Mouse (Mus musculus): ENCODE results near the gene Jmjd7. TPM values are rescaled to one million over a fixed set of nuclear protein-coding genes. Genes with fewer than 3 reads are reported as not detected.

The Jmjd7 gene
- total and polyA plus RNA-seq, 3 experiments: 8.4 to 15.0 (median 14.6) TPM

GRCm38 (mm10) chr2:120065243-120065642 is 38.0 kb downstream of the Jmjd7 start:
- no peaks in the 10 kb centered on the region for H3K79me2 ChIP-seq (replicated peaks; ENCODE audit: control insufficient read depth, extremely low read depth, insufficient read depth, poor library complexity, severe bottlenecking)
- H3K27ac ChIP-seq (ENCODE audit: insufficient read depth, low read depth): no peak overlapping the region
- H3K4me3 ChIP-seq (replicated peaks in 1 of 3; ENCODE audit: low read depth in 2 of 3, low read length in 2 of 3, poor library complexity in 1 of 3): no peak overlapping the region
- in situ Hi-C loops (cut with MboI; ENCODE audit: low pct_ligation_motif_present, low pct_unique_long_range_greater_than_20kb, low sequenced_read_pairs) (no loop called here), dilution Hi-C loops (cut with MboI; ENCODE audit: extremely low pct_ligation_motif_present, extremely low pct_unique_long_range_greater_than_20kb, low sequenced_read_pairs) (no loop called here)
- no peaks in the 10 kb centered on the region; a peak in 1 of 4 replicates for H3K4me1 ChIP-seq (ENCODE audit: control insufficient read depth in 1 of 2, insufficient read depth in 2 of 2)
- no peaks in the 10 kb centered on the region for H3K9me3 ChIP-seq (replicated peaks; ENCODE audit: low read length)
- peaks cover 32% of the 10 kb centered on the region for H3K27me3 ChIP-seq (replicated peaks)
- H3K4me2 ChIP-seq (ENCODE audit: insufficient read depth, low read depth, poor library complexity, severe bottlenecking): no peak overlapping the region
- H3K36me3 ChIP-seq (replicated peaks in 1 of 2; ENCODE audit: control insufficient read depth in 1 of 2, insufficient read depth in 1 of 2, low read length in 1 of 2): no peaks in the 10 kb centered on the region
- no peak for DNase-seq (ENCODE audit: extremely low read depth)
- H3K9ac ChIP-seq (ENCODE audit: insufficient read depth, low read depth): no peak overlapping the region
- TF ChIP-seq KAT2A (IDR thresholded peaks at IDR 0.05; ENCODE audit: insufficient replicate concordance, low read length): no peak
- TF ChIP-seq ZNF384 (IDR thresholded peaks at IDR 0.05; ENCODE audit: low read depth, low read length): no peak
- TF ChIP-seq SMC3 (IDR thresholded peaks at IDR 0.05; ENCODE audit: low read depth, low read length): no peak

- Histone ChIP-seq H3K9me3 (replicated peaks; ENCODE audit: low read length) (no peaks in the 10 kb centered on the region), H3K36me3 (replicated peaks in 1 of 2; ENCODE audit: control insufficient read depth in 1 of 2, insufficient read depth in 1 of 2, low read length in 1 of 2) (no peaks in the 10 kb centered on the region), H3K79me2 (replicated peaks; ENCODE audit: control insufficient read depth, extremely low read depth, insufficient read depth, poor library complexity, severe bottlenecking) (no peaks in the 10 kb centered on the region), H3K9ac (ENCODE audit: insufficient read depth, low read depth) (no peak overlapping the region), H3K27ac (ENCODE audit: insufficient read depth, low read depth) (no peak overlapping the region), H3K4me1 (ENCODE audit: control insufficient read depth in 1 of 2, insufficient read depth in 2 of 2) (no peaks in the 10 kb centered on the region; a peak in 1 of 4 replicates), H3K4me2 (ENCODE audit: insufficient read depth, low read depth, poor library complexity, severe bottlenecking) (no peak overlapping the region), H3K27me3 (replicated peaks) (peaks cover 35% of the 10 kb centered on the region), H3K4me3 (replicated peaks in 1 of 3; ENCODE audit: low read depth in 2 of 3, low read length in 2 of 3, poor library complexity in 1 of 3) (no peak overlapping the region)
- no peak for TF ChIP-seq USF2 (conservative IDR thresholded peaks at IDR 0.05; ENCODE audit: low read depth, low read length)
- no peak for TF ChIP-seq CTCF (conservative IDR thresholded peaks at IDR 0.05 in 1 of 2, IDR thresholded peaks at IDR 0.05 in 1 of 2; ENCODE audit: low read depth in 2 of 2, low read length in 2 of 2)
- no peak for TF ChIP-seq JUND (conservative IDR thresholded peaks at IDR 0.05; ENCODE audit: low read depth, low read length)
- no peak for DNase-seq (ENCODE audit: extremely low read depth)
- dilution Hi-C loops (cut with MboI; ENCODE audit: extremely low pct_ligation_motif_present, extremely low pct_unique_long_range_greater_than_20kb, low sequenced_read_pairs) (no loop called here), in situ Hi-C loops (cut with MboI; ENCODE audit: low pct_ligation_motif_present, low pct_unique_long_range_greater_than_20kb, low sequenced_read_pairs) (no loop called here)
Measured at GRCm38 (mm10) chr2:120066224-120066623, 38.9 kb downstream of the Jmjd7 start.

GRCm38 (mm10) chr2:120068555-120069465 is 41.5 kb downstream of the Jmjd7 start:
- in situ Hi-C loops (cut with MboI; ENCODE audit: low pct_ligation_motif_present, low pct_unique_long_range_greater_than_20kb, low sequenced_read_pairs) (no loop called here), dilution Hi-C loops (cut with MboI; ENCODE audit: extremely low pct_ligation_motif_present, extremely low pct_unique_long_range_greater_than_20kb, low sequenced_read_pairs) (no loop called here)
- TF ChIP-seq SMC3 (IDR thresholded peaks at IDR 0.05; ENCODE audit: low read depth, low read length) (peak; percentile 28), NELFE (IDR thresholded peaks at IDR 0.05; ENCODE audit: low read depth, low read length) (no peak), GABPA (IDR thresholded peaks at IDR 0.05; ENCODE audit: insufficient replicate concordance, low read depth, low read length) (no peak), CTCF (conservative IDR thresholded peaks at IDR 0.05 in 1 of 2, IDR thresholded peaks at IDR 0.05 in 1 of 2; ENCODE audit: low read depth in 2 of 2, low read length in 2 of 2) (peak in 1 of 2 experiments; percentile 68; a peak in 2 of 4 replicates), RAD21 (IDR thresholded peaks at IDR 0.05; ENCODE audit: low read depth, low read length) (peak; percentile 45)
- Histone ChIP-seq H3K4me3 (replicated peaks in 1 of 3; ENCODE audit: low read depth in 2 of 3, low read length in 2 of 3, poor library complexity in 1 of 3) (no peak overlapping the region), H3K9ac (ENCODE audit: insufficient read depth, low read depth) (no peak overlapping the region), H3K27me3 (replicated peaks) (peaks cover 47% of the 10 kb centered on the region), H3K9me3 (replicated peaks; ENCODE audit: low read length) (no peaks in the 10 kb centered on the region), H3K4me1 (ENCODE audit: control insufficient read depth in 1 of 2, insufficient read depth in 2 of 2) (no peaks in the 10 kb centered on the region; a peak in 1 of 4 replicates), H3K36me3 (replicated peaks in 1 of 2; ENCODE audit: control insufficient read depth in 1 of 2, insufficient read depth in 1 of 2, low read length in 1 of 2) (no peaks in the 10 kb centered on the region), H3K27ac (ENCODE audit: insufficient read depth, low read depth) (no peak overlapping the region), H3K4me2 (ENCODE audit: insufficient read depth, low read depth, poor library complexity, severe bottlenecking) (no peak overlapping the region), H3K79me2 (replicated peaks; ENCODE audit: control insufficient read depth, extremely low read depth, insufficient read depth, poor library complexity, severe bottlenecking) (no peaks in the 10 kb centered on the region)
- DNase-seq (ENCODE audit: extremely low read depth): peak; percentile 18
